21 mouse cellular contexts compared by ENCODE assay signal in genomic region chr7:39642333-39642732, GRCm38 (mm10).
DNase-seq lines count a peak whose midpoint lies in the region; ATAC-seq and TF ChIP-seq lines count a peak whose summit lies in the region.
"Had no signal": no experiment of that assay in that cellular context is flagged by ENCODE, and none has a peak within 500 bp of the region (broad histone marks: within the 10 kb centered on the region; RNA-seq: fewer than 3 reads in every experiment).

No protein-coding gene starts in this region.

- H3K4me2 ChIP-seq in midbrain, embryonic 13.5 days (replicated peaks), result no peak overlapping the region
- no peak overlapping the region for H3K4me2 ChIP-seq in forebrain, embryonic 11.5 days (ENCODE audit: low read depth, low read length, severe bottlenecking)
- H3K4me2 ChIP-seq: embryonic facial prominence, embryonic 12.5 days; intestine, embryonic 15.5 days; limb, embryonic 12.5 days; midbrain, embryonic 12.5 days had no signal

- no peak overlapping the region for H3K4me3 ChIP-seq in heart, adult 2 months
- H3K4me3 ChIP-seq in midbrain, embryonic 13.5 days (replicated peaks), result no peak overlapping the region
- H3K4me3 ChIP-seq in forebrain, embryonic 11.5 days (ENCODE audit: low read depth, low read length), result no peak overlapping the region
- no peak overlapping the region for H3K4me3 ChIP-seq in embryonic facial prominence, embryonic 10.5 days
- H3K4me3 ChIP-seq: embryonic facial prominence, embryonic 12.5 days; gastrocnemius, adult 2 months; intestine, embryonic 15.5 days; limb, embryonic 12.5 days; midbrain, embryonic 12.5 days had no signal

- DNase-seq in heart, adult 11 months, result peak; percentile 58
- DNase-seq in heart, adult 2 months, result no peak
- DNase-seq in CD4-positive helper T cell, adult 2 months (ENCODE audit: low read depth, low spot score), result peak; percentile 61
- DNase-seq in forebrain, embryonic 11.5 days (ENCODE audit: low spot score), result no peak
- no peak for DNase-seq in embryonic facial prominence, embryonic 10.5 days (ENCODE audit: low spot score)
- DNase-seq: cerebellum, adult 11 months; gastrocnemius, adult 2 months; heart, adult 18-20 months; lung, postnatal 10 days; right cerebral cortex, adult 18-20 months had no signal

- H3K27me3 ChIP-seq in heart, adult 2 months (ENCODE audit: control insufficient read depth, insufficient read depth, low read length), result no peaks in the 10 kb centered on the region
- no peaks in the 10 kb centered on the region for H3K27me3 ChIP-seq in midbrain, embryonic 13.5 days
- H3K27me3 ChIP-seq in forebrain, embryonic 11.5 days (ENCODE audit: control insufficient read depth, insufficient read depth, low read length), result no peaks in the 10 kb centered on the region
- no peaks in the 10 kb centered on the region for H3K27me3 ChIP-seq in embryonic facial prominence, embryonic 10.5 days (replicated peaks; ENCODE audit: low read depth, poor library complexity, severe bottlenecking)
- H3K27me3 ChIP-seq: embryonic facial prominence, embryonic 12.5 days; intestine, embryonic 15.5 days; limb, embryonic 12.5 days; midbrain, embryonic 12.5 days had no signal

- H3K27ac ChIP-seq in heart, adult 2 months, result no peak overlapping the region
- H3K27ac ChIP-seq in midbrain, embryonic 13.5 days, result no peak overlapping the region
- no peak overlapping the region for H3K27ac ChIP-seq in forebrain, embryonic 11.5 days (ENCODE audit: low read depth, low read length)
- no peak overlapping the region for H3K27ac ChIP-seq in embryonic facial prominence, embryonic 10.5 days (replicated peaks)
- H3K27ac ChIP-seq: embryonic facial prominence, embryonic 12.5 days; gastrocnemius, adult 2 months; intestine, embryonic 15.5 days; kidney, postnatal 0 days; limb, embryonic 12.5 days; liver, embryonic 14.5 days; midbrain, embryonic 12.5 days had no signal

- intact Hi-C loops in heart, adult 2 months (cut with DNase I), result no loop called here

- peak; percentile 92 for ATAC-seq in common myeloid progenitor, adult 5-6 weeks (replicated peaks; ENCODE audit: low read depth, poor library complexity, severe bottlenecking)
- peak; percentile 90 for ATAC-seq in megakaryocyte progenitor cell, adult 5-6 weeks (replicated peaks; ENCODE audit: poor library complexity)
- no peak for ATAC-seq in midbrain, embryonic 13.5 days
- no peak for ATAC-seq in forebrain, embryonic 11.5 days (replicated peaks; ENCODE audit: low FRiP score)
- ATAC-seq: forebrain, embryonic 16.5 days; intestine, embryonic 15.5 days had no signal

- no peaks in the 10 kb centered on the region for H3K9me3 ChIP-seq in midbrain, embryonic 13.5 days
- no peaks in the 10 kb centered on the region for H3K9me3 ChIP-seq in forebrain, embryonic 11.5 days (ENCODE audit: control insufficient read depth, low read length)
- no peaks in the 10 kb centered on the region for H3K9me3 ChIP-seq in embryonic facial prominence, embryonic 10.5 days
- H3K9me3 ChIP-seq: embryonic facial prominence, embryonic 12.5 days; intestine, embryonic 15.5 days; limb, embryonic 12.5 days; midbrain, embryonic 12.5 days had no signal

- no peaks in the 10 kb centered on the region for H3K4me1 ChIP-seq in heart, adult 2 months (ENCODE audit: control insufficient read depth, insufficient read depth, low read length)
- H3K4me1 ChIP-seq in midbrain, embryonic 13.5 days (replicated peaks), result no peaks in the 10 kb centered on the region
- no peaks in the 10 kb centered on the region for H3K4me1 ChIP-seq in forebrain, embryonic 11.5 days (replicated peaks; ENCODE audit: control insufficient read depth, insufficient read depth, low read length)
- H3K4me1 ChIP-seq in embryonic facial prominence, embryonic 10.5 days, result no peaks in the 10 kb centered on the region
- H3K4me1 ChIP-seq: embryonic facial prominence, embryonic 12.5 days; intestine, embryonic 15.5 days; limb, embryonic 12.5 days; midbrain, embryonic 12.5 days had no signal

- 74% methylated on average over 4 of the region's 4 CpGs for WGBS in heart, adult 2 months
- WGBS in midbrain, embryonic 13.5 days, result 93% methylated on average over 4 of the region's 4 CpGs
- WGBS in forebrain, embryonic 11.5 days, result 91% methylated on average over 4 of the region's 4 CpGs
- WGBS in embryonic facial prominence, embryonic 10.5 days, result 92% methylated on average over 4 of the region's 4 CpGs

- no peaks in the 10 kb centered on the region for H3K36me3 ChIP-seq in heart, adult 2 months (ENCODE audit: control insufficient read depth, insufficient read depth, low read length)
- no peaks in the 10 kb centered on the region for H3K36me3 ChIP-seq in midbrain, embryonic 13.5 days
- H3K36me3 ChIP-seq in forebrain, embryonic 11.5 days (ENCODE audit: control insufficient read depth, insufficient read depth, low read length), result no peaks in the 10 kb centered on the region
- H3K36me3 ChIP-seq in embryonic facial prominence, embryonic 10.5 days (replicated peaks), result no peaks in the 10 kb centered on the region
- H3K36me3 ChIP-seq: embryonic facial prominence, embryonic 12.5 days; G1E; intestine, embryonic 15.5 days; limb, embryonic 12.5 days; midbrain, embryonic 12.5 days had no signal

- no peak for TF ChIP-seq EP300 in heart, adult 2 months (IDR thresholded peaks at IDR 0.05; ENCODE audit: insufficient read depth, low read depth, low read length)

- no peak for TF ChIP-seq POLR2A in heart, adult 2 months (IDR thresholded peaks at IDR 0.05; ENCODE audit: insufficient read depth, low read depth, low read length)

- TF ChIP-seq CTCF in heart, adult 2 months (IDR thresholded peaks at IDR 0.05), result no peak

- H3K9ac ChIP-seq in heart, adult 2 months (ENCODE audit: low read depth, low read length), result no peak overlapping the region
- H3K9ac ChIP-seq in midbrain, embryonic 13.5 days (replicated peaks), result no peak overlapping the region
- H3K9ac ChIP-seq in forebrain, embryonic 11.5 days (ENCODE audit: low read length), result no peak overlapping the region
- H3K9ac ChIP-seq: embryonic facial prominence, embryonic 12.5 days; intestine, embryonic 15.5 days; limb, embryonic 12.5 days; liver, embryonic 14.5 days; midbrain, embryonic 12.5 days had no signal

- H3K79me2 ChIP-seq in heart, adult 2 months (replicated peaks; ENCODE audit: control insufficient read depth, insufficient read depth, low read length), result no peaks in the 10 kb centered on the region

Comparison
In these comparisons a context has a peak if more than half of its experiments do, and no peak if none do; other contexts are left out.
1. DNase-seq: peak in heart, adult 11 months (single experiment) and CD4-positive helper T cell, adult 2 months (single experiment); none in heart, adult 2 months (0 of 2), forebrain, embryonic 11.5 days (single experiment) and embryonic facial prominence, embryonic 10.5 days (single experiment).
2. ATAC-seq: peak in common myeloid progenitor, adult 5-6 weeks (single experiment) and megakaryocyte progenitor cell, adult 5-6 weeks (single experiment); none in midbrain, embryonic 13.5 days (single experiment) and forebrain, embryonic 11.5 days (single experiment).